Mouse (Mus musculus): Measurements from ENCODE around the gene Atrnl1. TPM values are rescaled to one million over a fixed set of nuclear protein-coding genes. Genes with fewer than 3 reads are reported as not detected.
A peak's percentile ranks its signal among the peaks of the same experiment; 100 is the strongest.

Atrnl1 gene
- polyA plus RNA-seq, 1 experiment from 2014 or later: 5.5 TPM

- Histone ChIP-seq H3K4me2 (ENCODE audit: low read depth, low read length) (no peak overlapping the region), H3K4me1 (ENCODE audit: control insufficient read depth, insufficient read depth, low read length) (peaks cover 33% of the 10 kb centered on the region), H3K9ac (ENCODE audit: low read length) (no peak overlapping the region), H3K27ac (ENCODE audit: low read length) (peak overlapping the region; percentile 19; the same call in 1 of the 2 replicates), H3K27me3 (ENCODE audit: control insufficient read depth, insufficient read depth, low read length) (no peaks in the 10 kb centered on the region), H3K36me3 (ENCODE audit: control insufficient read depth, insufficient read depth, low read length) (no peaks in the 10 kb centered on the region), H3K9me3 (replicated peaks; ENCODE audit: control insufficient read depth, low read length) (no peaks in the 10 kb centered on the region; the same call in 1 of the 2 replicates), H3K4me3 (replicated peaks; ENCODE audit: low read length) (no peak overlapping the region)
- 29% methylated on average over 16 of the region's 16 CpGs for whole genome bisulfite sequencing
- no peak for ATAC-seq (ENCODE audit: insufficient read depth, low FRiP score)
These were observed 453.5 kb downstream of the Atrnl1 start for GRCm38 (mm10) chr19:58064116-58065000.

GRCm38 (mm10) chr19:58065001-58065314, 454.1 kb downstream of the Atrnl1 start:
- no peak for ATAC-seq (ENCODE audit: insufficient read depth, low FRiP score)
- H3K27me3 ChIP-seq (ENCODE audit: control insufficient read depth, insufficient read depth, low read length): no peaks in the 10 kb centered on the region
- H3K4me1 ChIP-seq (ENCODE audit: control insufficient read depth, insufficient read depth, low read length): peaks cover 30% of the 10 kb centered on the region; the same call in 1 of the 2 replicates
- H3K4me2 ChIP-seq (ENCODE audit: low read depth, low read length): no peak overlapping the region
- no peak overlapping the region for H3K9ac ChIP-seq (ENCODE audit: low read length)
- no peaks in the 10 kb centered on the region for H3K36me3 ChIP-seq (ENCODE audit: control insufficient read depth, insufficient read depth, low read length)
- H3K4me3 ChIP-seq (replicated peaks; ENCODE audit: low read length): no peak overlapping the region
- 44% methylated on average over 5 of the region's 5 CpGs for WGBS
- no peaks in the 10 kb centered on the region; the same call in 1 of the 2 replicates for H3K9me3 ChIP-seq (replicated peaks; ENCODE audit: control insufficient read depth, low read length)
- H3K27ac ChIP-seq (ENCODE audit: low read length): no peak overlapping the region

GRCm38 (mm10) chr19:58065514-58065913, 454.7 kb downstream of the Atrnl1 start:
- 77% methylated on average over 2 of the region's 2 CpGs for WGBS
- H3K4me3 ChIP-seq (replicated peaks; ENCODE audit: low read length): no peak overlapping the region
- H3K9ac ChIP-seq (ENCODE audit: low read length): no peak overlapping the region
- peaks cover 28% of the 10 kb centered on the region; the same call in 1 of the 2 replicates for H3K4me1 ChIP-seq (ENCODE audit: control insufficient read depth, insufficient read depth, low read length)
- no peaks in the 10 kb centered on the region for H3K27me3 ChIP-seq (ENCODE audit: control insufficient read depth, insufficient read depth, low read length)
- H3K27ac ChIP-seq (ENCODE audit: low read length): no peak overlapping the region
- no peaks in the 10 kb centered on the region for H3K36me3 ChIP-seq (ENCODE audit: control insufficient read depth, insufficient read depth, low read length)
- H3K4me2 ChIP-seq (ENCODE audit: low read depth, low read length): no peak overlapping the region
- no peaks in the 10 kb centered on the region; the same call in 1 of the 2 replicates for H3K9me3 ChIP-seq (replicated peaks; ENCODE audit: control insufficient read depth, low read length)
- no peak for ATAC-seq (ENCODE audit: insufficient read depth, low FRiP score)

GRCm38 (mm10) chr19:58068114-58068513, 457.3 kb downstream of the Atrnl1 start:
- H3K9me3 ChIP-seq (replicated peaks; ENCODE audit: control insufficient read depth, low read length): no peaks in the 10 kb centered on the region; the same call in 1 of the 2 replicates

GRCm38 (mm10) chr19:58068958-58069357, 458.1 kb downstream of the Atrnl1 start:
- 66% methylated on average over 2 of the region's 2 CpGs for WGBS
- no peak for ATAC-seq (ENCODE audit: insufficient read depth, low FRiP score)
- H3K4me3 ChIP-seq (replicated peaks; ENCODE audit: low read length): no peak overlapping the region
- no peak overlapping the region for H3K9ac ChIP-seq (ENCODE audit: low read length)
- H3K4me1 ChIP-seq (ENCODE audit: control insufficient read depth, insufficient read depth, low read length): peaks cover 12% of the 10 kb centered on the region; the same call in 1 of the 2 replicates
- no peaks in the 10 kb centered on the region; the same call in 1 of the 2 replicates for H3K9me3 ChIP-seq (replicated peaks; ENCODE audit: control insufficient read depth, low read length)
- H3K27ac ChIP-seq (ENCODE audit: low read length): no peak overlapping the region
- no peaks in the 10 kb centered on the region for H3K27me3 ChIP-seq (ENCODE audit: control insufficient read depth, insufficient read depth, low read length)
- H3K4me2 ChIP-seq (ENCODE audit: low read depth, low read length): no peak overlapping the region
- no peaks in the 10 kb centered on the region for H3K36me3 ChIP-seq (ENCODE audit: control insufficient read depth, insufficient read depth, low read length)

More at GRCm38 (mm10) chr19:58068114-58068513, 457.3 kb downstream of the Atrnl1 start:
- H3K9ac ChIP-seq (ENCODE audit: low read length): no peak overlapping the region
- no peak overlapping the region for H3K27ac ChIP-seq (ENCODE audit: low read length)
- no peak overlapping the region for H3K4me2 ChIP-seq (ENCODE audit: low read depth, low read length)
- 52% methylated on average over 2 of the region's 2 CpGs for WGBS
- no peak overlapping the region for H3K4me3 ChIP-seq (replicated peaks; ENCODE audit: low read length)
- no peaks in the 10 kb centered on the region for H3K27me3 ChIP-seq (ENCODE audit: control insufficient read depth, insufficient read depth, low read length)
- no peaks in the 10 kb centered on the region for H3K36me3 ChIP-seq (ENCODE audit: control insufficient read depth, insufficient read depth, low read length)
- ATAC-seq (ENCODE audit: insufficient read depth, low FRiP score): no peak
- peaks cover 18% of the 10 kb centered on the region; the same call in 1 of the 2 replicates for H3K4me1 ChIP-seq (ENCODE audit: control insufficient read depth, insufficient read depth, low read length)

- no peaks in the 10 kb centered on the region for H3K27me3 ChIP-seq (ENCODE audit: control insufficient read depth, insufficient read depth, low read length)
- WGBS: 80% methylated on average over 5 of the region's 5 CpGs
- no peak overlapping the region for H3K4me2 ChIP-seq (ENCODE audit: low read depth, low read length)
- H3K27ac ChIP-seq (ENCODE audit: low read length): no peak overlapping the region
- H3K4me3 ChIP-seq (replicated peaks; ENCODE audit: low read length): no peak overlapping the region
- no peaks in the 10 kb centered on the region for H3K9me3 ChIP-seq (replicated peaks; ENCODE audit: control insufficient read depth, low read length)
- H3K36me3 ChIP-seq (ENCODE audit: control insufficient read depth, insufficient read depth, low read length): no peaks in the 10 kb centered on the region
- ATAC-seq (ENCODE audit: insufficient read depth, low FRiP score): no peak
- peaks cover 4% of the 10 kb centered on the region; the same call in 1 of the 2 replicates for H3K4me1 ChIP-seq (ENCODE audit: control insufficient read depth, insufficient read depth, low read length)
- H3K9ac ChIP-seq (ENCODE audit: low read length): no peak overlapping the region
These were observed 461.6 kb downstream of the Atrnl1 start for GRCm38 (mm10) chr19:58072404-58072803.

GRCm38 (mm10) chr19:58072846-58073245, 462.0 kb downstream of the Atrnl1 start:
- 92% methylated on average over 9 of the region's 9 CpGs for WGBS

GRCm38 (mm10) chr19:58075252-58075651, 464.4 kb downstream of the Atrnl1 start:
- Histone ChIP-seq H3K27ac (ENCODE audit: low read length) (no peak overlapping the region), H3K4me3 (replicated peaks; ENCODE audit: low read length) (no peak overlapping the region)
- 46% methylated on average over 6 of the region's 6 CpGs for WGBS

More at GRCm38 (mm10) chr19:58072846-58073245, 462.0 kb downstream of the Atrnl1 start:
- Histone ChIP-seq H3K36me3 (ENCODE audit: control insufficient read depth, insufficient read depth, low read length) (no peaks in the 10 kb centered on the region), H3K4me2 (ENCODE audit: low read depth, low read length) (no peak overlapping the region), H3K4me1 (ENCODE audit: control insufficient read depth, insufficient read depth, low read length) (peaks cover 2% of the 10 kb centered on the region; the same call in 1 of the 2 replicates), H3K9me3 (replicated peaks; ENCODE audit: control insufficient read depth, low read length) (no peaks in the 10 kb centered on the region), H3K27me3 (ENCODE audit: control insufficient read depth, insufficient read depth, low read length) (no peaks in the 10 kb centered on the region), H3K27ac (ENCODE audit: low read length) (no peak overlapping the region), H3K9ac (ENCODE audit: low read length) (no peak overlapping the region), H3K4me3 (replicated peaks; ENCODE audit: low read length) (no peak overlapping the region)
- ATAC-seq (ENCODE audit: insufficient read depth, low FRiP score): no peak

GRCm38 (mm10) chr19:58076961-58077371, 466.1 kb downstream of the Atrnl1 start:
- Histone ChIP-seq H3K9ac (ENCODE audit: low read length) (no peak overlapping the region), H3K27me3 (ENCODE audit: control insufficient read depth, insufficient read depth, low read length) (no peaks in the 10 kb centered on the region), H3K4me2 (ENCODE audit: low read depth, low read length) (no peak overlapping the region), H3K4me3 (replicated peaks; ENCODE audit: low read length) (no peak overlapping the region), H3K4me1 (ENCODE audit: control insufficient read depth, insufficient read depth, low read length) (no peaks in the 10 kb centered on the region), H3K9me3 (replicated peaks; ENCODE audit: control insufficient read depth, low read length) (no peaks in the 10 kb centered on the region), H3K27ac (ENCODE audit: low read length) (no peak overlapping the region), H3K36me3 (ENCODE audit: control insufficient read depth, insufficient read depth, low read length) (no peaks in the 10 kb centered on the region)
- WGBS: 75% methylated on average over 14 of the region's 14 CpGs
- ATAC-seq (ENCODE audit: insufficient read depth, low FRiP score): no peak

More at GRCm38 (mm10) chr19:58075252-58075651, 464.4 kb downstream of the Atrnl1 start:
- Histone ChIP-seq H3K9me3 (replicated peaks; ENCODE audit: control insufficient read depth, low read length) (no peaks in the 10 kb centered on the region), H3K4me1 (ENCODE audit: control insufficient read depth, insufficient read depth, low read length) (no peaks in the 10 kb centered on the region), H3K4me2 (ENCODE audit: low read depth, low read length) (no peak overlapping the region), H3K27me3 (ENCODE audit: control insufficient read depth, insufficient read depth, low read length) (no peaks in the 10 kb centered on the region), H3K36me3 (ENCODE audit: control insufficient read depth, insufficient read depth, low read length) (no peaks in the 10 kb centered on the region), H3K9ac (ENCODE audit: low read length) (no peak overlapping the region)
- ATAC-seq (ENCODE audit: insufficient read depth, low FRiP score): no peak
